Mouse (Mus musculus) megakaryocyte, embryonic 14.5 days (primary cell): Measurements from ENCODE around the gene Als2.

Experiments used
- FLI1 ChIP-seq: IDR thresholded peaks from 2 replicates; pipeline ENCODE4 v1.6.1; 2012; ENCODE audit warnings: low read length, inconsistent platforms, mixed read lengths
- GATA1 ChIP-seq: IDR thresholded peaks from 3 replicates; pipeline ENCODE4 v1.6.1; 2012; ENCODE audit warnings: mixed read lengths, low read length, inconsistent platforms, borderline replicate concordance

- TF ChIP-seq GATA1 (no peak), FLI1 (no peak)
These were observed 21.6 kb downstream of the Als2 start for GRCm38 (mm10) chr1:59215446-59215845.
